Mouse (Mus musculus): ENCODE results near the gene Ldha. TPM values are rescaled to one million over a fixed set of nuclear protein-coding genes. Genes with fewer than 3 reads are reported as not detected.

Gene Ldha
- polyA plus RNA-seq, 1 experiment: 371 TPM

DNA sequence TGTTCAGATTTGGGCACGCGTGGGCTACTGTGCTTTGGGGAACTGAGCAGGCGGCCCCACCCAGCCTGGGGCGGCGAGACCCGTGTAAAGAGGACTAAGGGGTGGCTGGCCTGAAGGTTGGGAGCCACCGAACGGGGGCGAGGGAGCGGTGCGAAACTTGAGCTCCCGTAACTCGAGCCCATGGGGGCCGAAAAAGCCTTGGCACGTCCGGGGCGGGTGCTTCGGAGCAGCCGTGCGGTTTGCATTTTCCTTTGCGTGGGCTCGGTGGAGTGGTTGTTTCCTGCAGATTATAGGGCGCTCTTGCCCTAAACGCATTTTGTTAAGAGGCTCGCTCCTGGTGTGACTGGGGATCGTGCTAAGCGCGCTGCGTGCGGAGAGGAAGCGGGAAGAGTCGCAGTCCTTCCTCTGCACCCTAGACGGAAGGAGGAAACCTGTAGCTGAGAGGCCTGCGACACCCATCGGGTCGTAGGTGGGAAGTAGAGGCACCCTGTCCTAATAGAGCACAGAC is 4.8 kb downstream of the Ldha start:
- TF ChIP-seq CTCF (IDR thresholded peaks at IDR 0.05; ENCODE audit: insufficient read depth, low read length) (no peak), POLR2A (IDR thresholded peaks at IDR 0.05; ENCODE audit: borderline replicate concordance, extremely low read depth, low read depth, low read length) (peak; percentile 23; the same call in 1 of the 2 replicates)
- Histone ChIP-seq H3K4me1 (ENCODE audit: control insufficient read depth, insufficient read depth, low read length) (peaks cover 5% of the 10 kb centered on the region; the same call in 1 of the 2 replicates), H3K4me3 (replicated peaks; ENCODE audit: extremely low read depth, low read depth, low read length) (peak overlapping the region; percentile 60)
- WGBS: under 1% methylated on average over 36 of the region's 36 CpGs
- no peak for DNase-seq

DNA sequence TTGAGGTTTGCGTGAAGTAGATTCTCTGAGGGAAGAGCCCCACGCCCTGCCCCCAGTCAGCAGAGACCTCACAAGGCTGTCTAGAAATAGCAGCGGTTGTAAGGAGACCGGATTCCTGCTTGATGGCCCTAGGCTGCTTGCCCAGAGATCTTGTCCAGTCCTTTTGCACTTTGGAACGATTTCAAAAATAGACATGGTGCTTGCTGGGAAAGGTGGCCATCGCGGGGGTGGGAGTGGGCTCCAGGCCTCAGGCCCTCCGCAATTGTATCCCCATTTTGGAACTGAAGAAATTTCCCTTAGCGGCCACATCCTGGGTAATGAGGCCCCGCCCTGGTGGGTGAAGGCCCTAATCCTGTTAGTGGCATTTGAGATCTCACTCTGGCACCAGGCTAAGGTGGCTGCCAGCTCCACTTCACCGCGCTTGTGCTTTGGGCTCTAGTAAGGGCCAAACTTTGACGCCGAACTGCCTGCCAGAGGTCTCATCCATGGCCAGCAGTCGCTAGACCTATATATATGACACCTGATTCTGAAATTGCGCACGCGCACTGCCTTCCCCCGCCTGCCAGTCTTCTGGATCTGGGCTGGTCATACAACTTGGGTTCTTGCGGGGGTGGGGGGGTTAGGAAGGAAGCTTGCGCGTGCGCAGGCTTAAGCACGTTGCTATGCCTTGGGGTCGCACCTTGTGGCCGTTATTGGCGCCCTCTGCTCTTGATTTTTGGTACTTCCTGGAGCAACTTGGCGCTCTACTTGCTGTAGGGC is 5.4 kb downstream of the Ldha start:
- H3K4me3 ChIP-seq (replicated peaks; ENCODE audit: extremely low read depth, low read depth, low read length): peak overlapping the region; percentile 60
- peaks cover 5% of the 10 kb centered on the region; the same call in 1 of the 2 replicates for H3K4me1 ChIP-seq (ENCODE audit: control insufficient read depth, insufficient read depth, low read length)
- TF ChIP-seq POLR2A (IDR thresholded peaks at IDR 0.05; ENCODE audit: borderline replicate concordance, extremely low read depth, low read depth, low read length) (peak; percentile 44; the same call in 1 of the 2 replicates), CTCF (IDR thresholded peaks at IDR 0.05; ENCODE audit: insufficient read depth, low read length) (0 out of 2 replicates have a peak, but pooled peaks have one; percentile 9)
- DNase-seq: peak; percentile 50
- 2% methylated on average over 28 of the region's 28 CpGs for WGBS

DNA sequence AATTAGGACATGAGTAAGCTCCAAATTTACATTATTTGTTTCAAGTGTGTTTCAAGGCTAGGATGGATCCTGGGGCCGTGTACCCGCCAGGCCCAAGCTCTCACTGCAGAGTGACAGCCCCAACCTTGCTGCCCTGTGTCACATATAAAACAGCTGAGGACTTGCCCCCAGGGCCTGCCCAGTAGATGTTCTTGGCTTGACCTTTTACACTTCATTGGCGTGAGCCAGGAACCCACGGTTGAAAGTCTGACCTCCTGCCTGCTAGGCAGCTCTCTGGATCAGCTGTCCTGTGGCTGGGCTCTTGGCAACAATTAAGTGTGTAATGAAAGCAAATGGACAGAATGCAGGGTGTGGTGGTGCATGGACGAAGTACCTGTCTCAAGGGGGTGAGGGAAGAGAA is 8.0 kb downstream of the Ldha start:
- WGBS: 80% methylated on average over 5 of the region's 5 CpGs
- no peak for TF ChIP-seq POLR2A (IDR thresholded peaks at IDR 0.05; ENCODE audit: borderline replicate concordance, extremely low read depth, low read depth, low read length)
- no peak for TF ChIP-seq CTCF (IDR thresholded peaks at IDR 0.05; ENCODE audit: insufficient read depth, low read length)
- no peak for DNase-seq
- peaks cover 5% of the 10 kb centered on the region; the same call in 1 of the 2 replicates for H3K4me1 ChIP-seq (ENCODE audit: control insufficient read depth, insufficient read depth, low read length)
- H3K4me3 ChIP-seq (replicated peaks; ENCODE audit: extremely low read depth, low read depth, low read length): no peak overlapping the region

DNA sequence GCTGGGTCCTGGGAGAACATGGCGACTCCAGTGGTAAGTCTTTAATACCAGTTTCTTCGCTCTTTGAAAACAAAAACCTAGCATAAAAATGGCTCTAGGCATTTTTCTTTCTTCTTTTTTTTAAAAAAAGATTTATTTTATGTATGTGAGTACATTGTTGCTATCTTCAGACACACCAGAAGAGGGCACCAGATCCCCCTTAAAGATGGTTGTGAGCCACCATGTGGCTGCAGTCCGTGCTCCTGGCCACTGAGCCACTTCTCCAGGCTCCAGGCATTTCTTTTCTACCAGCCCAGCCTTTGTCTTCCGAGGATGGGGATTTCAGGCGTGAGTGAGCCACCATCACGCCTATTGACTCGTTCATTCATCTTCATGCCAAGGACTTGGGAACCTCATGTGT is 9.8 kb downstream of the Ldha start:
- H3K4me3 ChIP-seq (replicated peaks; ENCODE audit: extremely low read depth, low read depth, low read length): no peak overlapping the region
- TF ChIP-seq CTCF (IDR thresholded peaks at IDR 0.05; ENCODE audit: insufficient read depth, low read length) (no peak), POLR2A (IDR thresholded peaks at IDR 0.05; ENCODE audit: borderline replicate concordance, extremely low read depth, low read depth, low read length) (no peak)
- WGBS: 78% methylated on average over 7 of the region's 7 CpGs
- DNase-seq: no peak
- no peaks in the 10 kb centered on the region for H3K4me1 ChIP-seq (ENCODE audit: control insufficient read depth, insufficient read depth, low read length)

DNA sequence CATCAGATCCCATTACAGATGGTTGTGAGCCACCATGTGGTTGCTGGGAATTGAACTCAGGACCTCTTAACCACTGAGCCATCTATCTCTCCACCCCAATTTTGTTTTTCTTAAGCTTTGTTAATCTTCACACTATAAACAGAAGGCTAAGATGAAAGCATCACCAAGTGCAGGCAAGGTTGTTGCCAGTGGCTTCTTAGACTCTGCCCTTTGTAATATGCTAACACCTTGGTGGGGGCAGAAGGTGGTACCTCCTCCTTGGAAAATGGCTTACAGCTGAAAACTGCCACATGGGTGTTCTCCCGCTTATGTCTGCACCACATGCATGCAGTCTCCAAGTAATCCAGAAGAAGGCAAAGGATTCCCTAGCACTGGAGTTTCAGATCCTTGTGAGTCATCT is 11.4 kb downstream of the Ldha start:
- Histone ChIP-seq H3K4me3 (replicated peaks; ENCODE audit: extremely low read depth, low read depth, low read length) (no peak overlapping the region), H3K4me1 (ENCODE audit: control insufficient read depth, insufficient read depth, low read length) (no peaks in the 10 kb centered on the region)
- TF ChIP-seq POLR2A (IDR thresholded peaks at IDR 0.05; ENCODE audit: borderline replicate concordance, extremely low read depth, low read depth, low read length): no peak
- DNase-seq: no peak
- WGBS: 80% methylated on average over 1 of the region's 1 CpGs

DNA sequence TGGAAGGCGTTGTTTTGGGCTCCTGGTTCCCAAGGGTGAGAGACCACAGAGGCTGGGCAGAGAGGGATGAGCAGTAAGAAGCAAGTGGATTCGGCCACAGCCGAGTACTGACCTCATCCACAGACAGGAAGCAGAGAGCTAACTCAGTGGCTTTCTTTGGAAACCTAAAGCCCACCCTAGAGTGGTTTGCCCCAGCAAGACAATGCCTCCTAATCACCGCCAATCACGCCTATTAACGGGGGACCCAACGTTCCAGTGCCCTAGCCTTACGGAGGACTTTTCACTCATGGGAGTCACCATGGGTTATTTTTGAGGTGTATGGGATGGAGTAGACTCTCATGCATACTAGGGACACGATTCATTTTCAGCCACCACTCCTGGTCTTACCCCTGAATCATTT is 12.1 kb downstream of the Ldha start:
- Histone ChIP-seq H3K4me1 (ENCODE audit: control insufficient read depth, insufficient read depth, low read length) (no peaks in the 10 kb centered on the region), H3K4me3 (replicated peaks; ENCODE audit: extremely low read depth, low read depth, low read length) (no peak overlapping the region)
- no peak for TF ChIP-seq CTCF (IDR thresholded peaks at IDR 0.05; ENCODE audit: insufficient read depth, low read length)
- no peak for TF ChIP-seq POLR2A (IDR thresholded peaks at IDR 0.05; ENCODE audit: borderline replicate concordance, extremely low read depth, low read depth, low read length)
- WGBS: 91% methylated on average over 9 of the region's 9 CpGs
- no peak for DNase-seq

DNA sequence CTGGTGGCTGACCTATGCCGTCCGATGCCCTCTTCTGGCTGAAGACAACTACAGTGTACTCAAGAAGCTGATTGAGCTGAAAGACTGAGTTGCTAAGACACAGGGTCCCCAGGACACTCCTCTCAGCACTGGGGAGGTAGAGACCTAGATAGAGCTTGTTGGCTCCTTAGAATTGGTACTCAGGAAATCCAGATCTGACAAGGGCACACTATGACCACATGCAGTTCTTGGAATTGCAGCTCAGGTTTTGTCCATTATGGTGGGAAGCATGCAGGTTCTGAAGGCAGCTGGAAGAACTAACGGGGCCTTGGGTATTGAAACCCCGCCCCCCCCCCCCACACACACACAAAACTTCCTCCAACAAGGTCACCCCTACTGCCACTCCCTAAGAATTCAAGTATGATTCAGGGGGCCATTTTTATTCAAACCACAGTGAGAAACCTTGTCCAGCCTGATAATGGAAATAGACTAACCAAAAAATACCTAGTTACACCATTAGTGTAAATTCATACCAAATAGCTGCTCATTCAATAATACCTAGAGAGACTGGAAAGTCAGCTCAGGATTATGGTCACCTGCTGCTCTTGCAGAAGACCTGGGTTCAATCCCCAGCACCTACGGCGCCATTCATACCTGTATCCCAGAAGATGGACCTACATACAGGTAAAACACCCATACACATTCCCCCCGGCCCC is 14.7 kb downstream of the Ldha start:
- 75% methylated on average over 7 of the region's 7 CpGs for WGBS
- Histone ChIP-seq H3K4me3 (replicated peaks; ENCODE audit: extremely low read depth, low read depth, low read length) (no peak overlapping the region), H3K4me1 (ENCODE audit: control insufficient read depth, insufficient read depth, low read length) (no peaks in the 10 kb centered on the region)
- TF ChIP-seq POLR2A (IDR thresholded peaks at IDR 0.05; ENCODE audit: borderline replicate concordance, extremely low read depth, low read depth, low read length): no peak
- no peak for DNase-seq

DNA sequence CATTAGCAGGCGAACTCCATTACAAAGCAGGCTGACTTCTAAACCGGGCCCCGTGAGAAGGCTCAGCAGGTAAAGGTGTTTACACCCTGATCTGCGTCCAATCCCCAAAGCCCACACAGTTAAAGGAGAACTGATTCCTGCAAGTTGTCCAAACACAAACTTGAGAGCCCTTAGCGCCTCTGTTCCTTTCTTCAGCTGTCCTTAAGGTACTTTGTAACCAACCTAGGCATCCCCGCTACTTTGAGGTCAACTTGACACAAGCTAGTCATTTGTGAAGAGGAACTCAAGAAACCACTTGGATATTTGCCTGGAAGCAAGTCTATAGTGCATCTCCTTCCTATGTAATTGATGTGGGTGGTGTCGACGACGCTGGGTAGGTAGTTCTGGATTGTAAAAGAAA is 16.2 kb downstream of the Ldha start:
- no peak for TF ChIP-seq CTCF (IDR thresholded peaks at IDR 0.05; ENCODE audit: insufficient read depth, low read length)
- TF ChIP-seq POLR2A (IDR thresholded peaks at IDR 0.05; ENCODE audit: borderline replicate concordance, extremely low read depth, low read depth, low read length): no peak
- 72% methylated on average over 9 of the region's 9 CpGs for WGBS
- DNase-seq: no peak

DNA sequence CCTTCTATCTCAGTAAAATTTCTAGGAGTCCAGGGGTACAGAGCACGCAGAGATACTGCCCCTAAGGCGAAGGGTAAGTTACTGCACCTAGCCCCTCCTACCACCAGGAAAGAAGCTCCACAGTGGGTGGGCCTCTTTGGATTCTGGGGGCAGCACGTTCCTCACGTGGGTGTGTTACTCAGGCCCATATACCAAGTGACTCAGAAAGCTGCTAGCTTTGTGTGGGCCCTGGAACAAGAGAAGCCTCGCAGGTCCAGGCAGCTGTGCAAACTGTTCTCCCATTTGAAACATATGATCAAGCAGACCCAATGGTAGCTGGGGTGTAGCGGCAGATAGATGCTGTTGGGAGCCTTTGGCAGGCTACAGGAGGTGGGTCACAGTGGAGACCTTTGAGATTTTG is 17.8 kb downstream of the Ldha start:
- H3K4me1 ChIP-seq (ENCODE audit: control insufficient read depth, insufficient read depth, low read length): no peaks in the 10 kb centered on the region
- no peak overlapping the region for H3K4me3 ChIP-seq (replicated peaks; ENCODE audit: extremely low read depth, low read depth, low read length)
- no peak for DNase-seq
- TF ChIP-seq POLR2A (IDR thresholded peaks at IDR 0.05; ENCODE audit: borderline replicate concordance, extremely low read depth, low read depth, low read length) (no peak), CTCF (IDR thresholded peaks at IDR 0.05; ENCODE audit: insufficient read depth, low read length) (no peak)
- 65% methylated on average over 6 of the region's 6 CpGs for WGBS

More for the DNA sequence above, 16.2 kb downstream of the Ldha start:
- Histone ChIP-seq H3K4me3 (replicated peaks; ENCODE audit: extremely low read depth, low read depth, low read length) (no peak overlapping the region), H3K4me1 (ENCODE audit: control insufficient read depth, insufficient read depth, low read length) (no peaks in the 10 kb centered on the region)

Data from lung, adult 2 months (tissue).